Mouse (Mus musculus): ENCODE data around the gene Ints5. TPM values are rescaled to one million over a fixed set of nuclear protein-coding genes. Genes with fewer than 3 reads are reported as not detected.
A peak's percentile ranks its signal among the peaks of the same experiment; 100 is the strongest.

Ints5 gene
- polyA plus RNA-seq, 1 experiment from 2014 or later, result 49.5 TPM

DNA sequence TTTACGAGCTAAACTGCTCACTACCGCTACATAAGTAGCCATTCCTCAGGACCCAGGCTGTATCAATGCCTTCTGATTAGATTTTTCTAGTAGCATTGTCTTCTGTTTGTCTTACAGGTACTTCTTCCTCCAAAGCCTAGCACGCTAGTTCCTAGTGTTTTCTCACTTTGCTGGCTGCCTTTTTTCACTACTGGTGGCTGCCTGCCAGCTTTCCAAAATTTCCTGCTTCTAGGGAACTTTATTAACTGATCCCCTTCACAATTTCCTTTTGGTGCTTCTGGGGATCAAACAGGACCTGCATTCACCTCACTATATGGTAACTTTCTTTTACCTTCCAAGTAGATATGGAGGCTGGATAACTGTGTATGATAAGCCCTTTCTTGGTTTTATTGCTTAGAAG is 6.3 kb downstream of the Ints5 start:
- no peak overlapping the region for H3K27ac ChIP-seq (ENCODE audit: low read length)
- peak overlapping the region; percentile 84 for H3K9ac ChIP-seq (replicated peaks; ENCODE audit: low read length)
- no peak for ATAC-seq (ENCODE audit: low FRiP score, low TSS enrichment)
- WGBS, result 28% methylated on average over 3 of the region's 3 CpGs
- peaks cover 26% of the 10 kb centered on the region for H3K36me3 ChIP-seq (ENCODE audit: insufficient read depth, low read length)
- H3K9me3 ChIP-seq (ENCODE audit: low read length), result no peaks in the 10 kb centered on the region
- H3K4me3 ChIP-seq (ENCODE audit: low read length), result peak overlapping the region; percentile 66
- peak overlapping the region; percentile 59 for H3K4me2 ChIP-seq (replicated peaks; ENCODE audit: low read depth, low read length)
- H3K27me3 ChIP-seq (ENCODE audit: insufficient read depth, low read length), result no peaks in the 10 kb centered on the region
- peaks cover 19% of the 10 kb centered on the region for H3K4me1 ChIP-seq (ENCODE audit: insufficient read depth, low read length)

DNA sequence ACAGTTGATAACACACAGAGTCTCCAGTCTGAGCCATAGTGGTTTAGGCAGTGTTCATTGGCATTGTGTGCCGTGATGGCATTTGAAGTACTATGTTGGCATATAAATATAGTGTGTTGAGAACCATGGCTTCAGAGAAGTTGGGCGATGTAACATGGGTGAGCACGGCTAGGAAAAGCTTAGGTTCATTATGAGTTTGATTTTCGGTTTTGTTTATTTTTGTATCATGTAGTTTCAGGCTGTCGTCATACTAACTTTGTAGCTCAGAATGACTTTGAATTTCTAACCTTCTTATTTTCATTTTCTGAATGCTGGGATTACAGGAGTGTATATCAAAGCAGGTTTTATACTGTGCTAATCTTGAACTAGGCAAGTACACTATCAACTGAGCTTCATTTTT is 10.6 kb downstream of the Ints5 start:
- ATAC-seq (ENCODE audit: low FRiP score, low TSS enrichment), result no peak
- no peaks in the 10 kb centered on the region for H3K9me3 ChIP-seq (ENCODE audit: low read length)
- no peak overlapping the region for H3K4me3 ChIP-seq (ENCODE audit: low read length)
- peaks cover 9% of the 10 kb centered on the region for H3K4me1 ChIP-seq (ENCODE audit: insufficient read depth, low read length)
- 93% methylated on average over 5 of the region's 5 CpGs for WGBS
- no peaks in the 10 kb centered on the region for H3K27me3 ChIP-seq (ENCODE audit: insufficient read depth, low read length)
- no peak overlapping the region for H3K4me2 ChIP-seq (replicated peaks; ENCODE audit: low read depth, low read length)
- no peak overlapping the region for H3K9ac ChIP-seq (replicated peaks; ENCODE audit: low read length)
- no peak overlapping the region for H3K27ac ChIP-seq (ENCODE audit: low read length)
- H3K36me3 ChIP-seq (ENCODE audit: insufficient read depth, low read length), result peaks cover 52% of the 10 kb centered on the region

DNA sequence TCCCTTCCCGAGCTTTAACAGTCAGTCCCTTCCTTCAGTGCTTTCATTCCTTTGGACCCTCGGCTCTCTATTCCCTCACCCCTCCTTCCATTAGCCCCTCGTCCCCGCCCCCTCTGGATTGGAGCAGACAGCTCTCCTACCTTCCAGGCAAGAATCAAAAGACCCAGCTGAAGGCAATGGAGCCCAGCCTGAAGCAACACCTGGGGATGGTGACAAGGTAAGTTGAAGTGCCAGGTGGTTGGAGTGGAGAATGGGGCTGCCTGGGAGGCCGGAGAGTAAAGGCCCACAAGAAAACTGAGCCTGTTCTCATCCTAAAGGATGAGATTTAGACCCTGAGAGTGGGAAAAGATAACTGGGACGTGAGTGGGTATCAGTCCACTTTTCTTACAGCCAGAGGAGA is 15.7 kb downstream of the Ints5 start:
- Histone ChIP-seq H3K9ac (replicated peaks; ENCODE audit: low read length) (no peak overlapping the region), H3K27ac (ENCODE audit: low read length) (no peak overlapping the region), H3K4me1 (ENCODE audit: insufficient read depth, low read length) (no peaks in the 10 kb centered on the region), H3K4me2 (replicated peaks; ENCODE audit: low read depth, low read length) (no peak overlapping the region), H3K27me3 (ENCODE audit: insufficient read depth, low read length) (no peaks in the 10 kb centered on the region), H3K9me3 (ENCODE audit: low read length) (no peaks in the 10 kb centered on the region), H3K36me3 (ENCODE audit: insufficient read depth, low read length) (peaks cover 91% of the 10 kb centered on the region), H3K4me3 (ENCODE audit: low read length) (no peak overlapping the region)
- 88% methylated on average over 6 of the region's 6 CpGs for WGBS
- ATAC-seq (ENCODE audit: low FRiP score, low TSS enrichment), result no peak

DNA sequence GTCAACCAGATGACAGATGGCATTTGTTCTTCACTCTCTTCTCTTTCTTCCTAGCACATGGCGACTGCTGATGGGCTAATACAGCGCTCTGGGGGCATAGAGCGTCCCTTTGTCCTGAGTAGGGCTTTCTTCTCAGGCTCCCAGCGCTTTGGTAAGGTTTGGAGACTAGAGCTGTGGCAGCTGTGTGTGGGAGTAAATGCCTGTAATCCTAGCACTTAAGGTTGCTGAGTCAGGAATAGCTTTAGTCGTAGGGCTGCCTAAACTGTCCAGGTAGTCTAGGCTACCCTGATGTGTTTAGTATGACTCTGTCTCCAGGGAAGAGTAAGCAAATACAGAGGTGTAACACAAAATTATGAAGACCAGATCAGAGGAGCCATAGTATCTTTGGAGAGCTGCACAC is 19.0 kb downstream of the Ints5 start:
- Histone ChIP-seq H3K4me2 (replicated peaks; ENCODE audit: low read depth, low read length) (no peak overlapping the region), H3K36me3 (ENCODE audit: insufficient read depth, low read length) (peaks cover 100% of the 10 kb centered on the region), H3K4me1 (ENCODE audit: insufficient read depth, low read length) (no peaks in the 10 kb centered on the region), H3K4me3 (ENCODE audit: low read length) (no peak overlapping the region), H3K9me3 (ENCODE audit: low read length) (no peaks in the 10 kb centered on the region), H3K9ac (replicated peaks; ENCODE audit: low read length) (no peak overlapping the region), H3K27ac (ENCODE audit: low read length) (no peak overlapping the region), H3K27me3 (ENCODE audit: insufficient read depth, low read length) (no peaks in the 10 kb centered on the region)
- 80% methylated on average over 5 of the region's 5 CpGs for WGBS
- ATAC-seq (ENCODE audit: low FRiP score, low TSS enrichment), result no peak

DNA sequence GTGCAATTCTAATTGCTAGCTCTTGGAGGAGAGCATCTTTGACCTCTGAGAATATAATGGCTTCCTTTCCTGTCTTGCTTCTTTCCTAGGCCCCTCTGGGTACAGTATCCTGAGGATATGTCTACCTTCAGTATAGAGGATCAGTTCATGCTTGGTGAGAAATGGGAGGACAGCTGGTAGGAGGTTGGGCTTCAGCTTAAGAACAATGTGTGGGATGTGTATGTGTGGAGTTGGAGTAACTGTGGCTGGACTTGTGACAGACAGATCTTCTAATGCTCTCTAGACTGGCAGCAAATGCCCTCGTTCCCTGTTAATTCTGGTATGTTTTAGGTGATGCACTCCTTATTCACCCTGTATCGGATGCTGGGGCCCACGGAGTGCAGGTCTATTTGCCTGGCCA is 21.4 kb downstream of the Ints5 start:
- Histone ChIP-seq H3K4me1 (ENCODE audit: insufficient read depth, low read length) (no peaks in the 10 kb centered on the region), H3K27me3 (ENCODE audit: insufficient read depth, low read length) (no peaks in the 10 kb centered on the region), H3K27ac (ENCODE audit: low read length) (no peak overlapping the region), H3K4me3 (ENCODE audit: low read length) (no peak overlapping the region), H3K36me3 (ENCODE audit: insufficient read depth, low read length) (peaks cover 79% of the 10 kb centered on the region), H3K9me3 (ENCODE audit: low read length) (no peaks in the 10 kb centered on the region), H3K9ac (replicated peaks; ENCODE audit: low read length) (no peak overlapping the region), H3K4me2 (replicated peaks; ENCODE audit: low read depth, low read length) (no peak overlapping the region)
- 94% methylated on average over 3 of the region's 3 CpGs for WGBS
- ATAC-seq (ENCODE audit: low FRiP score, low TSS enrichment), result no peak

DNA sequence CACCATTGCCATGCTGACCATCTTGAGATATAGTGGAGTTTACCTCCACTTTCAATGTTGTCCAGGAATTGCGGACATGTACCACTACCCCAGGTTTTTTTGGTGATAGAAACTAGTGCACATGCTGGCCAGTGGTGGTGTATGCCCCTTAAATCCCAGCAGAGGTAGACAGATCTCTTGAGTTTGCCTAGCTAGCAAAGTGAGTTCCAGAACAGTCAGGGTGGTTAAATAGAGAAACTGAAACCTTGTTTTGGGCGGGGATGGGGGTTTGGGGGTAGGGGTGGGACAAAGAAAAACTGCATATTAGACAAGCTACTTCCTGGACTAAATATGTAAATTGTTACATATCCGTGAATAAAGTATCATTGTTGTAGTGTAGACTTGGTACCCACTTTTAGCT is 26.2 kb downstream of the Ints5 start:
- H3K27ac ChIP-seq (ENCODE audit: low read length), result no peak overlapping the region
- H3K9me3 ChIP-seq (ENCODE audit: low read length), result no peaks in the 10 kb centered on the region
- ATAC-seq (ENCODE audit: low FRiP score, low TSS enrichment), result no peak
- no peaks in the 10 kb centered on the region for H3K27me3 ChIP-seq (ENCODE audit: insufficient read depth, low read length)
- no peak overlapping the region for H3K9ac ChIP-seq (replicated peaks; ENCODE audit: low read length)
- H3K36me3 ChIP-seq (ENCODE audit: insufficient read depth, low read length), result peaks cover 35% of the 10 kb centered on the region
- no peak overlapping the region for H3K4me3 ChIP-seq (ENCODE audit: low read length)
- H3K4me2 ChIP-seq (replicated peaks; ENCODE audit: low read depth, low read length), result no peak overlapping the region
- H3K4me1 ChIP-seq (ENCODE audit: insufficient read depth, low read length), result peaks cover 16% of the 10 kb centered on the region
- WGBS, result 94% methylated on average over 3 of the region's 3 CpGs

DNA sequence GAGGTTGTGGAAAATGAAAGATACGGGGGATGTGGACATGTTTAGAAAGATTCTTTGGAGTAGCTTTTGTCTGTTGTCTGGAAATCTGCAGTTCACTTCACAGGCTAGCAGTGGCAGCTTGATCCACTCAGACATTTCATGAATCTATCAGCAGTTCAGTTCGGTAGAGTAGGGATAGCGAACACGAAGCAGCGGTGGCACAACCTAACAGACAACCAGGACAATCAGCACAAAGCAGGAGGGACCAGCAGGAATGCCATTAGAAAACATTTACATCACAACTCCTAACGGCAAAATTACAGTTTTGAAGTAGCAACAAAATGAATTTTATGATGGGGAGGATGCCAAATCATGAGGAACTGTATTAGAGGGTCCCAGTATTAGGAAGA is 26.9 kb downstream of the Ints5 start:
- WGBS, result 55% methylated on average over 6 of the region's 6 CpGs
- H3K4me1 ChIP-seq (ENCODE audit: insufficient read depth, low read length), result peaks cover 16% of the 10 kb centered on the region
- no peaks in the 10 kb centered on the region for H3K27me3 ChIP-seq (ENCODE audit: insufficient read depth, low read length)
- H3K36me3 ChIP-seq (ENCODE audit: insufficient read depth, low read length), result peaks cover 28% of the 10 kb centered on the region
- peak overlapping the region; percentile 96 for H3K27ac ChIP-seq (ENCODE audit: low read length)
- H3K9ac ChIP-seq (replicated peaks; ENCODE audit: low read length), result peak overlapping the region; percentile 87; the same call in 1 of the 2 replicates
- peak overlapping the region; percentile 81 for H3K4me3 ChIP-seq (ENCODE audit: low read length)
- H3K9me3 ChIP-seq (ENCODE audit: low read length), result no peaks in the 10 kb centered on the region
- no peak for ATAC-seq (ENCODE audit: low FRiP score, low TSS enrichment)
- H3K4me2 ChIP-seq (replicated peaks; ENCODE audit: low read depth, low read length), result peak overlapping the region; percentile 56

DNA sequence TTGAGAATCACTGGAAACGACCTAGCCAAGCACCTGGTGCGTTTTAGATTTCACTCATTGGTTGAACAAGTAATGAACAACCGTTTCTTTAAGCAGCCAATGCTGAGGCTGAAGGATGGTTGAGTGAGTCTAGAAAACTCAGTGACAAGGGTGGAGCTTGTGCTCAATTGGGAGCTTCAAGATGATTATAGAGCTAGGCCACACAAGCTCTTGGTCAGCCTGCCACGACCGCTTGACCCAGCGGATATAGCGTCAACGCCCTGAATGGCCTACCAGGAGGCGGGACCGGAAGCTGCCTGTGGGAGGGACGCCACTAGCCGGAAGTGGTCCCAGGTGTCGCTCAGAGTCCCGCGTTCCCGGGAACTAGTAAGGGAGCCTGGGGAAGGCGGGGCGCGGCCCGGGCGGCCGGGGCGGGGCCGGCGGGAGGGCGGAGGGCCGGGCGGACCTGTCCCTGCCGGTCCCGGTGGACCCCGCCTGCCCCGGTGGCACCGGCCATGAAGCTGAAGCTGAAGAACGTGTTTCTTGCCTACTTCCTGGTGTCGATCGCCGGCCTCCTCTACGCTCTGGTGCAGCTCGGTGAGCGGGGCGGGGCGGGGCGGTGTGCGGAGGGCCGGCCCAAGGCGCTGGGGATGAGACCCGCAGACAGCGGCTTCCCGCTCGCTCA is 27.4 kb downstream of the Ints5 start, which contains the start of gene B3gat3:
Gene B3gat3 (plus strand): TSS at position 302 of the 664 bp plus-strand sequence.
- Histone ChIP-seq H3K9me3 (ENCODE audit: low read length) (no peaks in the 10 kb centered on the region), H3K4me2 (replicated peaks; ENCODE audit: low read depth, low read length) (peak within 1 kb of the TSS; percentile 56), H3K4me3 (ENCODE audit: low read length) (peak within 1 kb of the TSS; percentile 81), H3K27ac (ENCODE audit: low read length) (peak within 1 kb of the TSS; percentile 96), H3K9ac (replicated peaks; ENCODE audit: low read length) (peak within 1 kb of the TSS; percentile 87), H3K4me1 (ENCODE audit: insufficient read depth, low read length) (peaks cover 16% of the 10 kb centered on the region), H3K36me3 (ENCODE audit: insufficient read depth, low read length) (peaks cover 25% of the 10 kb centered on the region), H3K27me3 (ENCODE audit: insufficient read depth, low read length) (no peaks in the 10 kb centered on the region)
- peak; percentile 99 for ATAC-seq (ENCODE audit: low FRiP score, low TSS enrichment)
- WGBS, result 2% methylated on average over 50 of the region's 50 CpGs

DNA sequence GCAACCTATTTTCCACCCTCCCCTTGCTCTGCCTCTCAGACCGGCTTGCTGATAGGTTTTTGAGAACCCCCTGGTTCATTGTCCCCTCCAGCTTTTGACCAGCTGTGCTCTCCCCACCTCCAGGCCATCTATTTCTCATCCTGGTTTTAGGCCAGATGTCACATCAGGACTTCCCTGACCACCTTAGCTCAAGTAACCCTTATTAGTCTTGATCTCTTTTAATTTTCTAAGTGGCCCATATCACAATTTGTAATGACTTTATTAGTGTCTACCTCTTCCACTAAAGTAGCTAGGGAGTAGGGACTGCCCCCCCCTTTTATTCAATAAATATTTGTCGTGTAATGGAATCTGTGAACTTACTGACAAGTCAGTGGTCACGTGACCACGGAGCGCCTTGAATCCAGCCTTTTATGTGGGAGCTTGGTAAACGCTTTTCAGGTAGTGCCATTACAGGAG is 28.1 kb downstream of the Ints5 start:
- peak; percentile 25; the same call in 1 of the 2 replicates for ATAC-seq (ENCODE audit: low FRiP score, low TSS enrichment)
- H3K9me3 ChIP-seq (ENCODE audit: low read length), result no peaks in the 10 kb centered on the region
- H3K27me3 ChIP-seq (ENCODE audit: insufficient read depth, low read length), result no peaks in the 10 kb centered on the region
- peak overlapping the region; percentile 96 for H3K27ac ChIP-seq (ENCODE audit: low read length)
- WGBS, result 1% methylated on average over 6 of the region's 6 CpGs
- H3K9ac ChIP-seq (replicated peaks; ENCODE audit: low read length), result peak overlapping the region; percentile 87
- peaks cover 25% of the 10 kb centered on the region for H3K36me3 ChIP-seq (ENCODE audit: insufficient read depth, low read length)
- peak overlapping the region; percentile 56 for H3K4me2 ChIP-seq (replicated peaks; ENCODE audit: low read depth, low read length)
- peak overlapping the region; percentile 81 for H3K4me3 ChIP-seq (ENCODE audit: low read length)
- H3K4me1 ChIP-seq (ENCODE audit: insufficient read depth, low read length), result peaks cover 16% of the 10 kb centered on the region

DNA sequence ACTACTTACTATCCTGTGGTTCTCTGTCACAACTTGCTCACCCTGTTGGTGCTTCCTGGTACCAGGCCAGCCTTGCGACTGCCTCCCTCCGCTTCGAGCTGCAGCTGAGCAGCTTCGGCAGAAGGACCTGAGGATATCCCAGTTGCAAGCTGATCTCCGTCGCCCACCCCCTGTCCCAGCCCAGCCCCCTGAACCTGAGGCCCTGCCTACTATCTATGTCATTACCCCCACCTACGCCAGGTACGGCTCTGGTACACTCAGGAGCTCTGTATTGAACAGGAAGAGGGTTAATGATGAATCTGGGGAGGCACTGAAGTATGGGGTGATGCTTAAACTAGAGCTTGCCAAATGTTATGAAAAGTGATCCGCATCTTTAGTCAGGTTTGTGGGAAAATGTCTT is 28.9 kb downstream of the Ints5 start:
- H3K36me3 ChIP-seq (ENCODE audit: insufficient read depth, low read length), result peaks cover 21% of the 10 kb centered on the region; the same call in 1 of the 2 replicates
- H3K27me3 ChIP-seq (ENCODE audit: insufficient read depth, low read length), result no peaks in the 10 kb centered on the region
- no peak for ATAC-seq (ENCODE audit: low FRiP score, low TSS enrichment)
- 80% methylated on average over 9 of the region's 9 CpGs for WGBS
- H3K27ac ChIP-seq (ENCODE audit: low read length), result no peak overlapping the region
- H3K4me2 ChIP-seq (replicated peaks; ENCODE audit: low read depth, low read length), result peak overlapping the region; percentile 56; the same call in 1 of the 2 replicates
- H3K9ac ChIP-seq (replicated peaks; ENCODE audit: low read length), result peak overlapping the region; percentile 13; the same call in 1 of the 2 replicates
- peaks cover 16% of the 10 kb centered on the region for H3K4me1 ChIP-seq (ENCODE audit: insufficient read depth, low read length)
- no peak overlapping the region for H3K4me3 ChIP-seq (ENCODE audit: low read length)
- H3K9me3 ChIP-seq (ENCODE audit: low read length), result no peaks in the 10 kb centered on the region
